Mouse (Mus musculus): ENCODE data around the gene Il10rb. TPM values are rescaled to one million over a fixed set of nuclear protein-coding genes. Genes with fewer than 3 reads are reported as not detected.
A peak's percentile ranks its signal among the peaks of the same experiment; 100 is the strongest.

Il10rb gene
- polyA plus RNA-seq, 1 experiment from 2014 or later, result 13.0 TPM

DNA sequence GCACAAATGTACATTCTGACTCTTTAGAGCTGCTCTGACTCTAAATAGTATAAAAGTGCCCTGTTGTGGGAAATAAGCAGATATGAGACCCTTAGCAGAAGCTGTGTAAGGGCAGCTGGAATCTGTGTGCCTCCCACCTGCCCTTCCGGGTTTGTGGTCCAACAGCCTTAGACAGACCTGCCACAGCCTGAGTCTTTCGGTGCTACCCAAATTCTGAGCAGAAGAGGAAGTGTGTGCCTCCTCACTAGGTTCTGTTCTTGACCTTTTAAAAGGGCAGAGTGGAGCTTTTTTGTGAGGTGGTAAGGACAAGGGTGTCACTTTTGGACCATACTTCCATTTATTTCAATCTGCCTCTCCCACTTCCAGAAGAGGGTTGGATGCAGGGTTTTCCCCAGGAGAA, 46.0 kb downstream of the Il10rb start:
- Histone ChIP-seq H3K27ac (no peak overlapping the region), H3K4me1 (replicated peaks; ENCODE audit: control insufficient read depth, insufficient read depth, low read length) (no peaks in the 10 kb centered on the region), H3K9ac (no peak overlapping the region), H3K36me3 (replicated peaks; ENCODE audit: control insufficient read depth, insufficient read depth) (no peaks in the 10 kb centered on the region), H3K4me2 (replicated peaks) (no peak overlapping the region), H3K9me3 (ENCODE audit: control insufficient read depth, low read length) (no peaks in the 10 kb centered on the region), H3K27me3 (ENCODE audit: control insufficient read depth, insufficient read depth, low read length) (no peaks in the 10 kb centered on the region), H3K4me3 (replicated peaks; ENCODE audit: low read length) (no peak overlapping the region)
- ATAC-seq (ENCODE audit: low FRiP score), result no peak
- no peak for DNase-seq (ENCODE audit: low spot score)
- WGBS, result 82% methylated on average over 2 of the region's 2 CpGs

GRCm38 (mm10) chr16:91452363-91452896, 46.5 kb downstream of the Il10rb start:
- Histone ChIP-seq H3K4me1 (replicated peaks; ENCODE audit: control insufficient read depth, insufficient read depth, low read length) (no peaks in the 10 kb centered on the region), H3K36me3 (replicated peaks; ENCODE audit: control insufficient read depth, insufficient read depth) (no peaks in the 10 kb centered on the region), H3K27me3 (ENCODE audit: control insufficient read depth, insufficient read depth, low read length) (no peaks in the 10 kb centered on the region), H3K27ac (no peak overlapping the region), H3K4me3 (replicated peaks; ENCODE audit: low read length) (no peak overlapping the region), H3K9me3 (ENCODE audit: control insufficient read depth, low read length) (no peaks in the 10 kb centered on the region), H3K4me2 (replicated peaks) (no peak overlapping the region), H3K9ac (no peak overlapping the region)
- DNase-seq (ENCODE audit: low spot score), result no peak
- WGBS, result 80% methylated on average over 6 of the region's 6 CpGs
- ATAC-seq (ENCODE audit: low FRiP score), result no peak

DNA sequence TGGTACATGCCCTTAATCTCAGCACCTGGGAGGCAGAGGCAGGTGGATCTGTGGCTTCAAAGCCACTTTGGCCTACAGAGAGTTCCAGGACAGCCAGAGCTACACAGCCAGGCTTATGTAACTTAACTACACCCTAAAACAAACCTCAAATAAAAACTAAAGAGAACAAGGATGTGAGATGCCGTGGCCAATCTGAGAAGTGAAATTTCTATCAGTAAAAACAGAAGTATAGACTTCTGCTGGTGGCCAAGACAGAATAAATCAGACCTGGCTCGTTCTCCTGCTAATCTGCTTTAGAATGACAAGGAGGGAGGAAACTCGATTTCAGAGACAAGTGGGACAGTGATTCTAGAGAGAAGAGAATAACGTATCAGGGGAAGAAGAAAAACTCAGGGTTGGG, 49.9 kb downstream of the Il10rb start:
- no peak for ATAC-seq (ENCODE audit: low FRiP score)
- WGBS, result 82% methylated on average over 4 of the region's 4 CpGs
- H3K9me3 ChIP-seq (ENCODE audit: control insufficient read depth, low read length), result no peaks in the 10 kb centered on the region
- H3K4me1 ChIP-seq (replicated peaks; ENCODE audit: control insufficient read depth, insufficient read depth, low read length), result peaks cover 7% of the 10 kb centered on the region; the same call in 1 of the 2 replicates
- H3K27me3 ChIP-seq (ENCODE audit: control insufficient read depth, insufficient read depth, low read length), result no peaks in the 10 kb centered on the region
- no peak overlapping the region for H3K4me2 ChIP-seq (replicated peaks)
- no peaks in the 10 kb centered on the region for H3K36me3 ChIP-seq (replicated peaks; ENCODE audit: control insufficient read depth, insufficient read depth)
- H3K9ac ChIP-seq, result no peak overlapping the region
- H3K4me3 ChIP-seq (replicated peaks; ENCODE audit: low read length), result no peak overlapping the region
- no peak for DNase-seq (ENCODE audit: low spot score)
- no peak overlapping the region for H3K27ac ChIP-seq

DNA sequence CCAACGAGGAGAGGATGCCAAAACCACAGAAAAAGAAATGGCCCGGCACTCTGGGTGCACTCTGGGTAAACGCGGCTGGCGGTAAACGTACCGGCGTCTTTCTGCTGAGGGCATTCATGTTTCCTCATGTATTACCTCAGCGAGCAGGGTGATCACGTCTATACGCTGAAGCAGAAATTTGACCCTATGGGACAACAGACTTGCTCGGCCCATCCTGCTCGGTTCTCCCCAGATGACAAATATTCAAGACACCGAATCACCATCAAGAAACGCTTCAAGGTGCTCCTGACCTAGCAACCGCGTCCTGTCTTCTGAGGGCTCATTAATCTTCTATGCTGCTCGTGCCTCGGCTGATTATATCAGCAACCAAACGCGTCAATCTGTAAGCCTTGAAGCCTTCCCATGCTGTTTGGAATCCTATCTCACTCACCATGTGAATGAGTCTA, 52.4 kb downstream of the Il10rb start:
- H3K4me2 ChIP-seq (replicated peaks), result no peak overlapping the region
- H3K36me3 ChIP-seq (replicated peaks; ENCODE audit: control insufficient read depth, insufficient read depth), result no peaks in the 10 kb centered on the region
- H3K9me3 ChIP-seq (ENCODE audit: control insufficient read depth, low read length), result no peaks in the 10 kb centered on the region
- H3K27me3 ChIP-seq (ENCODE audit: control insufficient read depth, insufficient read depth, low read length), result no peaks in the 10 kb centered on the region
- H3K9ac ChIP-seq, result no peak overlapping the region
- no peak for DNase-seq (ENCODE audit: low spot score)
- no peak overlapping the region for H3K27ac ChIP-seq
- H3K4me3 ChIP-seq (replicated peaks; ENCODE audit: low read length), result no peak overlapping the region
- H3K4me1 ChIP-seq (replicated peaks; ENCODE audit: control insufficient read depth, insufficient read depth, low read length), result peaks cover 7% of the 10 kb centered on the region; the same call in 1 of the 2 replicates
- WGBS, result 74% methylated on average over 21 of the region's 21 CpGs
- ATAC-seq (ENCODE audit: low FRiP score), result no peak

DNA sequence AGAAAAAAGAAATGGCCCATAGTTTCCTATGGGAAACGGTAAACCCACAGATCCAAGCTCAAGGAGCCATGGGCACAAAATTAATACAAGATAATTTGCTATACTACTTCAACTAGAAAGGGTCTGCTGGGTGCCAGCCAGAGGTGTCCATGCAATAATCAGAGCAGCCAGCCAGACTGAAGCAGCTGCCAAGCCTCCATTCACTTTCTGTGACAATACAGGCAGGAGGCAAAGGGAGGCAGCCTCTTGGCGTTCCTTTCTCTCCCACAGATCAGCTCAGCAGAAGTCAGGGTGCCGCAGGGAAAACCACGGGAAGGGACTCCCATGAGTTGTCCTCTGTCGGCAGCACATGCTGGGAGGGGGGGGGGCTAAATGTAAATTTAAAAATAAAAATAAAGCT, 53.0 kb downstream of the Il10rb start:
- DNase-seq (ENCODE audit: low spot score) (peak; percentile 49), ATAC-seq (ENCODE audit: low FRiP score) (peak; percentile 24; the same call in 1 of the 2 replicates)
- Histone ChIP-seq H3K27ac (no peak overlapping the region), H3K9me3 (ENCODE audit: control insufficient read depth, low read length) (no peaks in the 10 kb centered on the region), H3K9ac (no peak overlapping the region), H3K4me3 (replicated peaks; ENCODE audit: low read length) (no peak overlapping the region), H3K36me3 (replicated peaks; ENCODE audit: control insufficient read depth, insufficient read depth) (no peaks in the 10 kb centered on the region), H3K27me3 (ENCODE audit: control insufficient read depth, insufficient read depth, low read length) (no peaks in the 10 kb centered on the region), H3K4me2 (replicated peaks) (no peak overlapping the region), H3K4me1 (replicated peaks; ENCODE audit: control insufficient read depth, insufficient read depth, low read length) (peaks cover 8% of the 10 kb centered on the region; the same call in 1 of the 2 replicates)
- 32% methylated on average over 5 of the region's 5 CpGs for whole genome bisulfite sequencing

GRCm38 (mm10) chr16:91459396-91459795, 53.4 kb downstream of the Il10rb start:
- Histone ChIP-seq H3K36me3 (replicated peaks; ENCODE audit: control insufficient read depth, insufficient read depth) (no peaks in the 10 kb centered on the region), H3K4me1 (replicated peaks; ENCODE audit: control insufficient read depth, insufficient read depth, low read length) (peaks cover 12% of the 10 kb centered on the region; the same call in 1 of the 2 replicates), H3K4me2 (replicated peaks) (no peak overlapping the region), H3K27ac (no peak overlapping the region), H3K27me3 (ENCODE audit: control insufficient read depth, insufficient read depth, low read length) (no peaks in the 10 kb centered on the region), H3K4me3 (replicated peaks; ENCODE audit: low read length) (no peak overlapping the region), H3K9ac (no peak overlapping the region), H3K9me3 (ENCODE audit: control insufficient read depth, low read length) (no peaks in the 10 kb centered on the region)
- ATAC-seq (ENCODE audit: low FRiP score) (no peak), DNase-seq (ENCODE audit: low spot score) (no peak)
- WGBS, result 94% methylated on average over 3 of the region's 3 CpGs

- H3K4me3 ChIP-seq (replicated peaks; ENCODE audit: low read length), result no peak overlapping the region
- H3K4me2 ChIP-seq (replicated peaks), result no peak overlapping the region
- no peak overlapping the region for H3K9ac ChIP-seq
- ATAC-seq (ENCODE audit: low FRiP score) (no peak), DNase-seq (ENCODE audit: low spot score) (no peak)
- H3K9me3 ChIP-seq (ENCODE audit: control insufficient read depth, low read length), result no peaks in the 10 kb centered on the region
- H3K27ac ChIP-seq, result no peak overlapping the region
- H3K27me3 ChIP-seq (ENCODE audit: control insufficient read depth, insufficient read depth, low read length), result no peaks in the 10 kb centered on the region
- no peaks in the 10 kb centered on the region for H3K36me3 ChIP-seq (replicated peaks; ENCODE audit: control insufficient read depth, insufficient read depth)
- WGBS, result 71% methylated on average over 11 of the region's 11 CpGs
- peaks cover 12% of the 10 kb centered on the region; the same call in 1 of the 2 replicates for H3K4me1 ChIP-seq (replicated peaks; ENCODE audit: control insufficient read depth, insufficient read depth, low read length)
Measured at GRCm38 (mm10) chr16:91459841-91460370, 53.9 kb downstream of the Il10rb start.

DNA sequence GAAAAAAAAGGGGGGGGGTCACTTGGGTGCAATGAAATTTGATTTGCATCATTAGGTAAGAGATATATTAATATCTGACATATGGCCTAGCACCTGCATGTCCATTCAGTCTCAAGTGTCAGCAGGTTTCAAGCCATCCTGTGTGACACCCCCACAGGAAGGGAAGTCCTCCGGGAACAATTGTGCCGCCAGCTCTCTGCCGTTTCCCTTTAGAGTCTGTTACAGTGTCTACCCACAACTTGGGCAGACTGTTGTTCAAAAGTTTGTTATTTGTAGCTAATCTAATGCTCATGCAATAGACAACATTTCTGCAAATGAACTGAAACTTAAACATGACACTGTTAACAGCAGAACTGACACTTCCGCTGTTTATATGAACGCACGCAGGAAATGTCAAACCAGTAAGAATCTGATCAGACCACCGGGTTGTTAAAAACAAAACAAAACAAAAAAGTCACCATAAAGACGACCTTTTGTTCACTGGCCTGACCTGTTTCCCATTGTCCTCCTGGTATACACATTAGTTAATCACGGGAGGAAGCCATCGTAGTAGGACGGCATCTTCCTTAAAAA, 55.2 kb downstream of the Il10rb start:
- ATAC-seq (ENCODE audit: low FRiP score), result no peak
- Histone ChIP-seq H3K4me3 (replicated peaks; ENCODE audit: low read length) (no peak overlapping the region), H3K27ac (no peak overlapping the region), H3K36me3 (replicated peaks; ENCODE audit: control insufficient read depth, insufficient read depth) (no peaks in the 10 kb centered on the region), H3K9me3 (ENCODE audit: control insufficient read depth, low read length) (no peaks in the 10 kb centered on the region), H3K4me2 (replicated peaks) (no peak overlapping the region), H3K4me1 (replicated peaks; ENCODE audit: control insufficient read depth, insufficient read depth, low read length) (peaks cover 20% of the 10 kb centered on the region), H3K9ac (no peak overlapping the region), H3K27me3 (ENCODE audit: control insufficient read depth, insufficient read depth, low read length) (no peaks in the 10 kb centered on the region)
- WGBS, result 68% methylated on average over 11 of the region's 11 CpGs
- no peak for DNase-seq (ENCODE audit: low spot score)

DNA sequence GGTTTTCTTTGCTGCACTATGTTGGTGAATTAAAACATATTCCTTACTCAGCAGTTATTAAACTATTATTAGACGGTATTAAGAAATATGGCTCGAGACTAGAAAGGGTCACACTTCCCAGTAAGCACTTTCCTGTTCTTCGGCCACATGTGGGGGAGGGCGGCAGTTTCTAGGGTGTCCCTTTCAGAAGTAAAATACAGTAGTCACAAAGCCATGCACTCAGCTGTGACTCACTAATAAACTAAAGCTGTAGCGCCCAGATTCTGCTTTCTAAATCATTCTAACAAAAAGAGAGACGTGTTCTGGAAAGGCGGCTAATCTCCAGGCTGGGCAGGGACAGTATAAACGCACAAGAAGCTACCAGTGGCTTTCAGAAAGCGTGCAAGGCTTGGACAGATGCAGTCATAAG, 55.8 kb downstream of the Il10rb start:
- no peak for ATAC-seq (ENCODE audit: low FRiP score)
- no peak overlapping the region for H3K4me3 ChIP-seq (replicated peaks; ENCODE audit: low read length)
- no peak overlapping the region for H3K27ac ChIP-seq
- no peak overlapping the region for H3K4me2 ChIP-seq (replicated peaks)
- WGBS, result 63% methylated on average over 9 of the region's 9 CpGs
- H3K9me3 ChIP-seq (ENCODE audit: control insufficient read depth, low read length), result no peaks in the 10 kb centered on the region
- no peak for DNase-seq (ENCODE audit: low spot score)
- H3K36me3 ChIP-seq (replicated peaks; ENCODE audit: control insufficient read depth, insufficient read depth), result no peaks in the 10 kb centered on the region
- H3K9ac ChIP-seq, result no peak overlapping the region
- peaks cover 26% of the 10 kb centered on the region for H3K4me1 ChIP-seq (replicated peaks; ENCODE audit: control insufficient read depth, insufficient read depth, low read length)
- H3K27me3 ChIP-seq (ENCODE audit: control insufficient read depth, insufficient read depth, low read length), result no peaks in the 10 kb centered on the region
